Mouse (Mus musculus): ENCODE measurements at regions not wholly inside any gene's neighbourhood (a gene's known extent, or its start where the extent isn't known, plus 50 kb on each side); places are given as distances from the start of the nearest gene placed in this dataset.

- no peak for DNase-seq (ENCODE audit: low read depth, low spot score)
- H3K4me1 ChIP-seq (ENCODE audit: control insufficient read depth in 1 of 2, insufficient read depth in 2 of 2, low read length in 2 of 2), result peaks cover 0 to 3% of the 10 kb centered on the region in 2 experiments; a peak in 1 of 4 replicates
These were observed 99.0 kb downstream of the Tmem30b start for GRCm38 (mm10) chr12:73447172-73447571.

GRCm38 (mm10) chr12:73446148-73446547 is 100.0 kb downstream of the Tmem30b start:
- TF ChIP-seq MAFK (IDR thresholded peaks at IDR 0.05; ENCODE audit: borderline replicate concordance, low read depth, low read length) (0 out of 2 replicates have a peak, but pooled peaks have one; percentile 34), SIN3A (IDR thresholded peaks at IDR 0.05; ENCODE audit: low read length) (0 out of 2 replicates have a peak, but pooled peaks have one; percentile 14), GABPA (IDR thresholded peaks at IDR 0.05; ENCODE audit: low read depth, low read length) (no peak), RCOR1 (IDR thresholded peaks at IDR 0.05; ENCODE audit: low read depth, low read length) (no peak), GATA1 (IDR thresholded peaks at IDR 0.05; ENCODE audit: low read depth, low read length) (peak; percentile 4; the same call in 1 of the 2 replicates)

More at GRCm38 (mm10) chr12:73447172-73447571, 99.0 kb downstream of the Tmem30b start:
- H3K27ac ChIP-seq (ENCODE audit: control insufficient read depth, low read depth, low read length), result no peak overlapping the region
- H3K36me3 ChIP-seq (ENCODE audit: control insufficient read depth in 1 of 2, insufficient read depth in 2 of 2, low read length in 2 of 2), result no peaks in the 10 kb centered on the region
- H3K27me3 ChIP-seq (ENCODE audit: control insufficient read depth in 1 of 2, insufficient read depth in 2 of 2, low read length in 2 of 2), result peaks cover 0 to 3% of the 10 kb centered on the region in 2 experiments; a peak in 1 of 4 replicates
- H3K9me3 ChIP-seq (replicated peaks; ENCODE audit: insufficient read depth, low read length), result no peaks in the 10 kb centered on the region
- no peak overlapping the region for H3K9ac ChIP-seq (ENCODE audit: control insufficient read depth, low read depth, low read length, poor library complexity, severe bottlenecking)
- no peak overlapping the region for H3K4me3 ChIP-seq (ENCODE audit: control insufficient read depth in 1 of 2, insufficient read depth in 1 of 2, low read depth in 2 of 2, low read length in 2 of 2)
- H3K79me2 ChIP-seq (ENCODE audit: control insufficient read depth, insufficient read depth, low read length, poor library complexity), result no peaks in the 10 kb centered on the region
- TF ChIP-seq HCFC1 (IDR thresholded peaks at IDR 0.05; ENCODE audit: low read depth, low read length), result no peak
- TF ChIP-seq KAT2A (conservative IDR thresholded peaks at IDR 0.05; ENCODE audit: low read depth, low read length), result no peak
- TF ChIP-seq TBP (IDR thresholded peaks at IDR 0.05; ENCODE audit: low read depth, low read length), result no peak
- TF ChIP-seq EP300 (IDR thresholded peaks at IDR 0.05; ENCODE audit: low read depth in 1 of 2, low read length in 2 of 2), result no peak
- no peak for TF ChIP-seq BHLHE40 (IDR thresholded peaks at IDR 0.05; ENCODE audit: borderline replicate concordance, low read depth, low read length)
- TF ChIP-seq ZKSCAN1 (IDR thresholded peaks at IDR 0.05; ENCODE audit: low read depth, low read length), result no peak
- no peak for TF ChIP-seq POLR2AphosphoS5 (IDR thresholded peaks at IDR 0.05; ENCODE audit: borderline replicate concordance, low read depth, low read length)
- no peak for TF ChIP-seq ZC3H11A (IDR thresholded peaks at IDR 0.05; ENCODE audit: low read depth, low read length)
- TF ChIP-seq ELF1 (IDR thresholded peaks at IDR 0.05; ENCODE audit: low read depth, low read length), result no peak
- no peak for TF ChIP-seq CHD2 (IDR thresholded peaks at IDR 0.05; ENCODE audit: low read length)
- no peak for TF ChIP-seq CHD1 (IDR thresholded peaks at IDR 0.05; ENCODE audit: low read depth, low read length)
- TF ChIP-seq POLR2A (IDR thresholded peaks at IDR 0.05; ENCODE audit: control insufficient read depth in 1 of 2, insufficient read depth in 1 of 2, low read depth in 1 of 2, low read length in 2 of 2, poor library complexity in 1 of 2), result no peak
- TF ChIP-seq MYB (IDR thresholded peaks at IDR 0.05; ENCODE audit: low read depth, low read length), result no peak
- no peak for TF ChIP-seq CTCF (IDR thresholded peaks at IDR 0.05 in 2 of 3, conservative IDR thresholded peaks at IDR 0.05 in 1 of 3; ENCODE audit: control insufficient read depth in 1 of 3, insufficient read depth in 1 of 3, low read depth in 2 of 3, low read length in 3 of 3, poor library complexity in 1 of 3, severe bottlenecking in 1 of 3)
- TF ChIP-seq TCF12 (IDR thresholded peaks at IDR 0.05; ENCODE audit: low read depth, low read length), result no peak
- no peak for TF ChIP-seq JUND (IDR thresholded peaks at IDR 0.05; ENCODE audit: low read depth, low read length)

More at GRCm38 (mm10) chr12:73446148-73446547, 100.0 kb downstream of the Tmem30b start:
- no peak overlapping the region for H3K9ac ChIP-seq (ENCODE audit: control insufficient read depth, low read depth, low read length, poor library complexity, severe bottlenecking)
- no peaks in the 10 kb centered on the region for H3K9me3 ChIP-seq (replicated peaks; ENCODE audit: insufficient read depth, low read length)
- H3K4me3 ChIP-seq (ENCODE audit: control insufficient read depth in 1 of 2, insufficient read depth in 1 of 2, low read depth in 2 of 2, low read length in 2 of 2), result no peak overlapping the region
- no peaks in the 10 kb centered on the region for H3K36me3 ChIP-seq (ENCODE audit: control insufficient read depth in 1 of 2, insufficient read depth in 2 of 2, low read length in 2 of 2)
- H3K27ac ChIP-seq (ENCODE audit: control insufficient read depth, low read depth, low read length), result no peak overlapping the region
- no peaks in the 10 kb centered on the region; a peak in 1 of 4 replicates for H3K27me3 ChIP-seq (ENCODE audit: control insufficient read depth in 1 of 2, insufficient read depth in 2 of 2, low read length in 2 of 2)
- peaks cover 0 to 3% of the 10 kb centered on the region in 2 experiments; a peak in 1 of 4 replicates for H3K4me1 ChIP-seq (ENCODE audit: control insufficient read depth in 1 of 2, insufficient read depth in 2 of 2, low read length in 2 of 2)
- peak; percentile 32 for DNase-seq (ENCODE audit: low read depth, low spot score)
- H3K79me2 ChIP-seq (ENCODE audit: control insufficient read depth, insufficient read depth, low read length, poor library complexity), result no peaks in the 10 kb centered on the region

All from MEL (cell line).